Mouse (Mus musculus): ENCODE data around the gene Gm4450.
"Not testable (repeated sequence)": the region's sequence is repeated elsewhere in the genome, so short reads cannot be mapped to it uniquely, and the experiment has no call there.

Gm4450 gene

GRCm38 (mm10) chr3:98405877-98406276, 51.0 kb downstream of the Gm4450 start:
- DNase-seq (ENCODE audit: low read depth, low spot score); H3K36me3 ChIP-seq (ENCODE audit: control insufficient read depth, insufficient read depth, low read length, poor library complexity, severe bottlenecking); H3K27me3 ChIP-seq (ENCODE audit: control insufficient read depth, insufficient read depth, low read length, poor library complexity, severe bottlenecking): not testable (repeated sequence)

GRCm38 (mm10) chr3:98404268-98404895, 52.5 kb downstream of the Gm4450 start:
- not testable (repeated sequence) for H3K36me3 ChIP-seq (ENCODE audit: control insufficient read depth, insufficient read depth, low read length, poor library complexity, severe bottlenecking); DNase-seq (ENCODE audit: low read depth, low spot score); H3K27me3 ChIP-seq (ENCODE audit: control insufficient read depth, insufficient read depth, low read length, poor library complexity, severe bottlenecking)
